Mouse (Mus musculus): Measurements from ENCODE around the gene Rnf2.

GRCm38 (mm10) chr1:151543796-151544477, 43.2 kb upstream of the Rnf2 start:
- TF ChIP-seq CTCF (IDR thresholded peaks at IDR 0.05 in 2 of 3, conservative IDR thresholded peaks at IDR 0.05 in 1 of 3; ENCODE audit: control insufficient read depth in 1 of 3, insufficient read depth in 1 of 3, low read depth in 2 of 3, low read length in 3 of 3, poor library complexity in 1 of 3, severe bottlenecking in 1 of 3) = no peak
- no peak for TF ChIP-seq MAZ (IDR thresholded peaks at IDR 0.05; ENCODE audit: low read depth, low read length)
- no peak for TF ChIP-seq MAFK (IDR thresholded peaks at IDR 0.05; ENCODE audit: borderline replicate concordance, low read depth, low read length)
- TF ChIP-seq TBP (IDR thresholded peaks at IDR 0.05; ENCODE audit: low read depth, low read length) = no peak
- TF ChIP-seq MAX (IDR thresholded peaks at IDR 0.05; ENCODE audit: low read length) = no peak
- no peak for TF ChIP-seq RCOR1 (IDR thresholded peaks at IDR 0.05; ENCODE audit: low read depth, low read length)
- no peak for TF ChIP-seq HCFC1 (IDR thresholded peaks at IDR 0.05; ENCODE audit: low read depth, low read length)
- no peak for TF ChIP-seq ETS1 (IDR thresholded peaks at IDR 0.05; ENCODE audit: low read depth, low read length)
- TF ChIP-seq ZKSCAN1 (IDR thresholded peaks at IDR 0.05; ENCODE audit: low read depth, low read length) = no peak
- no peak for TF ChIP-seq GATA1 (IDR thresholded peaks at IDR 0.05; ENCODE audit: low read depth, low read length)
- TF ChIP-seq SMC3 (IDR thresholded peaks at IDR 0.05; ENCODE audit: low read depth, low read length) = no peak
- TF ChIP-seq JUND (IDR thresholded peaks at IDR 0.05; ENCODE audit: low read depth, low read length) = no peak

Measured in MEL (cell line).